Mouse (Mus musculus) left cerebral cortex, postnatal 14 days (tissue): ENCODE results near the gene Olfr1469. TPM values are rescaled to one million over a fixed set of nuclear protein-coding genes. Genes with fewer than 3 reads are reported as not detected.
"Not testable (repeated sequence)": the region's sequence is repeated elsewhere in the genome, so short reads cannot be mapped to it uniquely, and the experiment has no call there.

Experiments
- DNase-seq, 2 experiments: peaks; one replicate each; pipeline ENCODE4 v3.0.0; 2021 to 2022; ENCODE audit warnings: low spot score in 2 of 2, mixed read lengths in 1 of 2
- intact Hi-C: fragments of 180-260 bp; cut with DNase I; formaldehyde crosslinking; loops from one replicate; pipeline ENCODE4 v1.15.1; 2025
- long read RNA-seq, 2 experiments: library from polyadenylated mRNA; stranded (forward); transcript quantifications; one replicate each; pipeline ENCODE4 v2.0.0; 2021
- total RNA-seq, 2 experiments: library from RNA; stranded (reverse); gene quantifications; 2 replicates each; pipeline ENCODE4 v1.2.3; 2021

Olfr1469 gene
- total RNA-seq, result not detected
- long read RNA-seq, experiment 1, result 0 reads
- long read RNA-seq, experiment 2, result 0 reads

GRCm38 (mm10) chr19:13407549-13407948 lies at the start of gene Olfr1469:
TSS of gene Olfr1469 (plus strand) at chr19:13407849.
- no peak for DNase-seq
- intact Hi-C loops, result no loop called here

- no peak for DNase-seq
- intact Hi-C loops, result no loop called here
These were observed 45.7 kb upstream of the Olfr1469 start, which contains the start of gene Olfr1467 for GRCm38 (mm10) chr19:13361936-13362335. TSS of gene Olfr1467 (plus strand) at chr19:13362236.

GRCm38 (mm10) chr19:13443109-13443508 lies 35.5 kb downstream of the Olfr1469 start, which contains the start of gene Olfr1471:
TSS of gene Olfr1471 (plus strand) at chr19:13443409.
- intact Hi-C loops, DNase-seq: not testable (repeated sequence)

- no peak for DNase-seq
These were observed 48.3 kb downstream of the Olfr1469 start, which contains the start of gene Olfr1472 for GRCm38 (mm10) chr19:13455986-13456385. TSS of gene Olfr1472 (minus strand) at chr19:13456086.

More at GRCm38 (mm10) chr19:13455986-13456385, 48.3 kb downstream of the Olfr1469 start, which contains the start of gene Olfr1472:
- intact Hi-C loops, result no loop called here

Other genes with a start within 250 kb of the Olfr1469 start
- gene Olfr1461, start 244.8 kb upstream of the Olfr1469 start, total RNA-seq, result not detected
- not detected for gene Olfr1462, start 222.1 kb upstream of the Olfr1469 start, total RNA-seq
- not detected for gene Olfr1463, start 176.5 kb upstream of the Olfr1469 start, total RNA-seq
- gene Olfr1465, start 92.3 kb upstream of the Olfr1469 start, total RNA-seq, result not detected
- gene Olfr1466, start 69.0 kb upstream of the Olfr1469 start, total RNA-seq, result not detected
- not detected for gene Olfr1467, start 45.6 kb upstream of the Olfr1469 start, total RNA-seq
- gene Olfr1471, start 35.6 kb downstream of the Olfr1469 start, total RNA-seq, result not detected
- not detected for gene Olfr1472, start 48.2 kb downstream of the Olfr1469 start, total RNA-seq
- not detected for gene Olfr1474, start 61.7 kb downstream of the Olfr1469 start, total RNA-seq
- not detected for gene Olfr1475, start 72.3 kb downstream of the Olfr1469 start, total RNA-seq
- not detected for gene Olfr1477, start 92.7 kb downstream of the Olfr1469 start, total RNA-seq
- not detected for gene Olfr1480, start 120.1 kb downstream of the Olfr1469 start, total RNA-seq
- gene Olfr1484, start 175.7 kb downstream of the Olfr1469 start, total RNA-seq, result not detected
- gene Olfr1487, start 209.5 kb downstream of the Olfr1469 start, total RNA-seq, result not detected
- gene Olfr1489, start 223.8 kb downstream of the Olfr1469 start, total RNA-seq, result not detected
- gene Olfr1490, start 243.2 kb downstream of the Olfr1469 start, total RNA-seq, result not detected